Mouse (Mus musculus) thymus, adult 2 months (tissue): ENCODE results near the gene Tulp2. TPM values are rescaled to one million over a fixed set of nuclear protein-coding genes. Genes with fewer than 3 reads are reported as not detected.
"Not testable (repeated sequence)": the region's sequence is repeated elsewhere in the genome, so short reads cannot be mapped to it uniquely, and the experiment has no call there.

Experiments
- DNase-seq: peaks from one replicate; pipeline ENCODE4 v3.0.0; 2021
- H3K27ac ChIP-seq: fragments of 200-500 bp; 2 replicates; pipeline ENCODE4 v1.5.1; 2012; ENCODE audit warnings: low read length, control low read depth; ENCODE audit not compliant: control insufficient read depth, insufficient read depth
- H3K27me3 ChIP-seq: fragments of 200-500 bp; 2 replicates; pipeline ENCODE4 v1.6.1; 2012; ENCODE audit warnings: mild to moderate bottlenecking, low read length, moderate library complexity, mixed read lengths; ENCODE audit not compliant: control insufficient read depth, insufficient read depth
- H3K36me3 ChIP-seq: fragments of 200-500 bp; 2 replicates; pipeline ENCODE4 v1.6.1; 2012; ENCODE audit warnings: mild to moderate bottlenecking, low read length, moderate library complexity; ENCODE audit not compliant: control insufficient read depth, insufficient read depth
- H3K4me1 ChIP-seq: fragments of 200-500 bp; replicated peaks from 2 replicates; pipeline ENCODE4 v1.6.1; 2012; ENCODE audit warnings: low read length; ENCODE audit not compliant: control insufficient read depth, insufficient read depth
- H3K4me3 ChIP-seq: fragments of 200-500 bp; 2 replicates; pipeline ENCODE4 v1.5.1; 2012; ENCODE audit warnings: mild to moderate bottlenecking, low read length, control low read depth, moderate library complexity; ENCODE audit not compliant: control insufficient read depth, insufficient read depth
- CTCF ChIP-seq: fragments of 200-500 bp; IDR thresholded peaks from 2 replicates; pipeline ENCODE4 v1.5.1; 2012; ENCODE audit warnings: mild to moderate bottlenecking, control low read depth, low read length, moderate library complexity, borderline replicate concordance; ENCODE audit not compliant: control insufficient read depth, poor library complexity, insufficient read depth; ENCODE audit errors: extremely low read depth
- POLR2A ChIP-seq: fragments of 200-500 bp; IDR thresholded peaks from 2 replicates; pipeline ENCODE4 v1.6.1; 2012; ENCODE audit warnings: mild to moderate bottlenecking, low read length, control low read depth, moderate library complexity; ENCODE audit not compliant: control insufficient read depth, poor library complexity, insufficient read depth; ENCODE audit errors: extremely low read depth
- WGBS: fragments of 180-500 bp; shearing (Covaris S2); methylation state at CpG from one replicate; pipeline ENCODE4 v1.1.7; 2018; 5-methylcytosine and 5-hydroxymethylcytosine counted together
- polyA plus RNA-seq: library from polyadenylated mRNA; depleted of rRNA; stranded (reverse); fragments of >200 nt; gene quantifications from 2 replicates; pipeline ENCODE4 v1.2.3, GENCODE M21; 2012

The Tulp2 gene
- polyA plus RNA-seq, 1 experiment = 3.0 TPM

DNA sequence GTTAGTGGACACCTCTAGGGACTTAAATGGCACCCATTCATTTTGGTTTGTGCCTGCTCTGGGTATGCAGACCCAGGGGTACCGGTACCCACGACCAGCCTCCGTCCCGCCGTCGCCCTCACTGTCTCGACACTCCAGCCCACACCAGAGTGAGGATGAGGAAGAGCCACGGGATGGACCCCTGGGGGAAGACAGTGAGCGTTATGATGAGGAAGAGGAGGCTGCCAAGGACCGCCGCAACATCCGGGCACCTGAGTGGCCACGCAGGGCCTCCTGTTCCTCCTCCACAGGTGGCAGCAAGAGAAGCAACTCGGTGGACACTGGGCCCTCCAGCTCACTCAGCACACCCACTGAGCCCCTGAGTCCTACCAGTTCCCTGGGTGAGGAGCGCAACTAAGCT lies 26.7 kb upstream of the Tulp2 start:
- 95% methylated on average over 15 of the region's 15 CpGs for WGBS
- Histone ChIP-seq H3K27ac (no peak overlapping the region), H3K4me1 (peaks cover 13% of the 10 kb centered on the region), H3K27me3 (no peaks in the 10 kb centered on the region), H3K4me3 (no peak overlapping the region), H3K36me3 (peaks cover 11% of the 10 kb centered on the region)
- TF ChIP-seq POLR2A = no peak
- TF ChIP-seq CTCF = no peak
- no peak for DNase-seq

DNA sequence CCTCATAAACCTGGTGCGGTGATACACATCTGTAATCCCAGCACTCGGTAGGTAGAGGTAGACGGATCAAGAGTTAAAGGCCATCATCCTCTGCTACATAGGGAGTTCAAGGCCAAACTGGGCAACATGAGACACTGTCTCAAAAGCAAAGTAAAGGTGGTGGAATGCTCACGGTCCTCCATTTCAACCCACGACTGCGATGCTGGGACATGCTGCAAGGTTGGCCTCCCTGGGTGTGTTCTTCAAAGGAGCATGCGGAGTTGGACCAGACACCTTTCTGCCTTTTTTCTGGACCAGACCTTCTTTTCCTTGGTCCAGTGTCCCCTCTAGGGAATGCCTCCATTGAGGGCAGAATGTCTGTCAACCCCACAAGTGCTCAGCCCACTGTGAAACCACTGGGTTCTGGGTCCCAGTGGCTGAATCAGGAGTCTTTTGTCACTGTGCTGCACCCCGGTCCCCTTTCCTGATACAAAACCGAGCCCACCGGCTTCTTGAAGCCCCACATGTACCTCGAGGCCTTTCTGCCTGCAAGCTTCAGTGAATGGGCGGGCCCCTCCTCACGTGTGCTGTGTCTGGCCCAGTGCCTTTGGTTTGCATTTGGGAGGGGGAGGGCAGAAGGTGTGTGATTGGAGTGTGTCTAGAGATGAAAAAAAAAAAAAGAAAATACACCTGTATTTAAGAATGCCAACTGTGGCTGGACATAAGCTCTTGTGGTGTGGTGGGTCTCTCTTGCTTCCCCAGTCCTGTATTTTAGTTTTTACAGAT lies 25.6 kb upstream of the Tulp2 start:
- no peak for TF ChIP-seq CTCF
- no peak for TF ChIP-seq POLR2A
- H3K4me3 ChIP-seq = no peak overlapping the region
- H3K27ac ChIP-seq = no peak overlapping the region
- WGBS = 88% methylated on average over 13 of the region's 13 CpGs
- peaks cover 11% of the 10 kb centered on the region for H3K36me3 ChIP-seq
- peaks cover 22% of the 10 kb centered on the region for H3K4me1 ChIP-seq
- no peaks in the 10 kb centered on the region for H3K27me3 ChIP-seq
- DNase-seq = no peak

DNA sequence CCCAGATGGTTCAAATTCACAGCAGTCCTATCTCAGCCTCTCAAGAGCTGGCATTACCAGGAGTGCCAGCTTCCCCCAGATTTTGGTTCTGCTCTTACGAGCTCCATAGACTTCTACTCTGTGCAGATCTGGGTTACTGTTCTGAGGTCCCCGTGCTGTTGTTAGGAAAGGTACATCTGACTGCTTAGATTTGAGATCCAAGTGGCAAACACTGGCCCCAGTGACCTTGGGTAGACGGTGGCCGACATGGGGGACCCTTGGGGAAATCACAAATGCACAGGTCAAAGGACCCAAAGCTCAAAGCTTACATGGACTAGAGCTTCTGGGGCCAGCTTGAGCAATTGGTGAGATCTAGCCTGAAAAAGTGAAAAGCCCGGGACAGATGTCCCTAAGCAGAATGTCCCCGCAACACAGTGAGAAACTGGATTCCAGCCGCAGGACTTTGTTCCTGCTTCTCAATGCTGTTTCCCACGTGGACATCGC lies 24.9 kb upstream of the Tulp2 start:
- 76% methylated on average over 9 of the region's 9 CpGs for WGBS
- H3K36me3 ChIP-seq = peaks cover 11% of the 10 kb centered on the region
- H3K4me3 ChIP-seq = no peak overlapping the region
- no peak overlapping the region for H3K27ac ChIP-seq
- TF ChIP-seq POLR2A = no peak
- TF ChIP-seq CTCF = no peak
- no peaks in the 10 kb centered on the region for H3K27me3 ChIP-seq
- H3K4me1 ChIP-seq = peaks cover 20% of the 10 kb centered on the region
- no peak for DNase-seq

DNA sequence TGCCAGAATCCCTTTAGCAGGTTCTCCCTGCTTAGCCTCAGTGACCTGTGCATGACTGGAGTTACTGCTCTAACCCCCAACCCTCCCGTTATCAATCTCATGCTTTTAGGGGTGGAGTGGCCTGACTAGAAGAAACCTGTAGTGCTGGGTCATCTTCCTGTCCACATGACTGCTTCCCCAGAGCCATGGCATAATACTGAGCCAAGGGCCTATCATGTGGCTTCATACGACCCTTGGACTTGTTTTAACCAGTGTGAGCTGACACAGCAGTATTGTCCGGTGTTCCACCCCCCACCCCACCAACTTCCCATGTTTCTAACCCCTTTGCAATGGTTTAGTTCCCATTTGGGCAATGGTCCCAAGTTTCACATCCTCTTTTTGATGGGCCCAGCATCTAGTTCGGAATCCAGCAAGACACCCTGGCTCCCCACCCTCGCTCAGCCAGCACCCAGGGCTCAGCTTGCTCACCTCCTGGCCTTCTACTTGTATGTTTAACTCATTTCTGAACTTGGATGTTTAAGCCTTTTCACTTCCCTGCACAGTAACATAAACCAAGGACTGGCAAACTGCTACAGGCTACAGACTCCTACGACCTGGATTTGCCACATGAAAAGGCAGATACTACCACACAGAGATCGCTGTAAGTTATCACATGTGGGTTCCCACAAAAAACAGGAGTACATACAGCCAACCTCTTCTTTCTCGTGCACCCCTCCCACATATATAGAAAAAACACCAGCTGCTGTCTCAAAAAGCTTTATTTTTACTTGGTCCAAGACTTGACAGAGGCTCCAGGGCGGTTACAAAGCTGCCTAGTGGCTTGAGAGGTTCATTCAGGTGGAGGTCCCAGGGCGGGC lies 24.2 kb upstream of the Tulp2 start:
- Histone ChIP-seq H3K4me3 (no peak overlapping the region), H3K36me3 (peaks cover 11% of the 10 kb centered on the region), H3K27ac (no peak overlapping the region), H3K27me3 (no peaks in the 10 kb centered on the region), H3K4me1 (peaks cover 20% of the 10 kb centered on the region)
- WGBS = 39% methylated on average over 10 of the region's 10 CpGs
- no peak for TF ChIP-seq CTCF
- TF ChIP-seq POLR2A = no peak
- DNase-seq = no peak

DNA sequence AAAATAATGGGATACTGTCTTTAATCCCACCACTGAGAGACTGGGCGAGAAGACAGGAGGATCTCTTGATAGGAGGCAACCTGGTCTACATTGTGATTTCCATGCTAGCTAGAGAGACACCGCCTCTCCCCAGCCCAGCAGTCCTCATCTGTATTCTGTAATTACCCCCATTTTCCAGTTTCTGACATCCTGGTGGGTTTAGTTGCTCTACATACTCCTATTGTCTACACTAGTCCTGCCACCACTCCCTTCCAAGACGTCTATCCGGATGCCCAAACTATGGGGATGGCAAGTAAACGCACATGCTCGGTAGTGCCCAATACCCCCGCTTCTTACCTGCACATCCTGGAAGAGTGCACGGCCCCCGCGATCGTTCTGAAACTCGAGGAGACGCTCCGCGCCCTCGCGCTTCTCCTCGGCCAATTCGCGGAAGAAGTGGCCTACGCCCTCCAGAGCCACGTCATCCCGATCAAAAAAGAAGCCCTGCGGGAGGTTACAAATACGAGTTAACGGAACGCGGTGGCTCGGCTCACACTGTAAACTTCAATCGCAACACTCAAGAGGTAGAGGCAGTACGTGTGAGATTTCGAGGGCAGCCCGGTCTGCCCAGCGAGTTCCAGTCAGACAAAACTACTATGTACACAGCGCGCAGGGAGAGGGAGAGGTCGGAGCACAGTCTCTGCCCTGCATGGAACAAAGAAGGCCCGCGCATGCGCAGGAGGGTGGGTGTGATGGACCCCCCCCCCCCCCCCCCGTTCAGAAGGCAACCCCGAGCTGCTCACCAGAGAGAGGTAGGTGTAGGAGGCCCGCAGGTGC lies 22.7 kb upstream of the Tulp2 start:
- TF ChIP-seq POLR2A (no peak), CTCF (0 out of 2 replicates have a peak, but pooled peaks have one; percentile 24)
- H3K4me1 ChIP-seq = peaks cover 20% of the 10 kb centered on the region
- H3K36me3 ChIP-seq = peaks cover 11% of the 10 kb centered on the region
- peak; percentile 85 for DNase-seq
- WGBS = 2% methylated on average over 43 of the region's 43 CpGs
- H3K27ac ChIP-seq = peak overlapping the region; percentile 90
- H3K4me3 ChIP-seq = peak overlapping the region; percentile 99
- H3K27me3 ChIP-seq = no peaks in the 10 kb centered on the region

DNA sequence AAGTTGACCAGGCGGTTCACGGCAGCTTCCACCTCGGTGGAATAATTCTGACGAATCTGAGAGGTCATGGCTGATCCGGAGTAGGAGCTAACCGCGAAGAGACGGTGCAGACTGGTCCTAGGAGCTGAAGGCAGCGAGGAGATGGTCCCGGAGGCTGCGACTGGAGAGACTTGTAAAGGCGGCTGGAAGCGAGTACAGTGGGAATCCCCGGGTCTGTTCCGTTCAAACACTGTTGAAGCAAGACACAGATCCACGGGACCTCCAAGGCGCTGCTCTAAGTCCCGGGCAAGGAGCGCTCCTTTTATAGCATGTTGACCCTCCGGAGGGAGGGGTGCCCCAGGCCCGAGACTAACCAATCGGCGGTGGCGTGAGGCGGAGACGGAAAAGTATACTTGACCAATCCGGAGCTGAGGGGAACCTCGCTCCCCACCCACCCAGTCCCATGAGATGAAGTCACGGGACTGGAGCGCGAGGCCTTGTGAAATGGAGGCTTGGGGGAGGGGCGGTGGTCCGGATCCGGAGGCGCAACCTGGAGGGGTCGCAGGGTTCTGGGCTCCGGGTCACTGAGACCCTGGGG lies 22.0 kb upstream of the Tulp2 start, which contains the start of gene Ftl1:
Gene Ftl1 (minus strand): TSS at position 321 of the 577 bp plus-strand sequence.
- WGBS = under 1% methylated on average over 32 of the region's 37 CpGs
- Histone ChIP-seq H3K4me1 (peaks cover 20% of the 10 kb centered on the region), H3K36me3 (peaks cover 11% of the 10 kb centered on the region), H3K4me3 (peak within 1 kb of the TSS; percentile 99), H3K27ac (peak within 1 kb of the TSS; percentile 90)
- not testable (repeated sequence) for H3K27me3 ChIP-seq
- peak; percentile 95 for DNase-seq
- 0 out of 2 replicates have a peak, but pooled peaks have one; percentile 18 for TF ChIP-seq CTCF
- TF ChIP-seq POLR2A = peak; percentile 95
